Mouse (Mus musculus) induced T-regulatory cell, adult 2 months (primary cell): ENCODE measurements around the gene Agpat4.
"Not testable (repeated sequence)": the region's sequence is repeated elsewhere in the genome, so short reads cannot be mapped to it uniquely, and the experiment has no call there.

Source experiments
- DNase-seq: peaks from one replicate; pipeline ENCODE4 v3.0.0-alpha.2; 2012; ENCODE audit warnings: low read depth

Agpat4 gene

GRCm38 (mm10) chr17:12122262-12122661 lies 3.8 kb downstream of the Agpat4 start:
- DNase-seq, result not testable (repeated sequence)

DNA sequence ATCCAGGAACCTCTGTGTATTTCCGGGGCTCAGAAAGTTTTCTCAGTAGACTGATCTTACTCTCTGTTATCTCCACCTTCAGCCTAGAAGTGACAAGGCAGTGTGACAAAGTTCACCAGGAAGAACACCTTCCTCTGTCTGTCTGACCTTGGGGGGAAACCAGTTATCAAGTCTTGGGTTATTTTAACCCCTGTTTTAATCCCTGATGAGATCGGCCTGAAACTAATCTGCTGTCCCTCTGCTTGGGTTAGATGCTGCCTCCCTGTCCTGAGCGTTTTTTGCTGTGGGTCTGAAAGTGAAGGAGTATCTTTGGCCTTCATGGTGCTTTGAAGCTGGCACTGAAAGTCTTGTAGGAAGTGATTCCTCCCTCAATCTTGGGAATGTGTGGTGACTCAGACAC lies 4.7 kb downstream of the Agpat4 start:
- DNase-seq, result peak; percentile 35

DNA sequence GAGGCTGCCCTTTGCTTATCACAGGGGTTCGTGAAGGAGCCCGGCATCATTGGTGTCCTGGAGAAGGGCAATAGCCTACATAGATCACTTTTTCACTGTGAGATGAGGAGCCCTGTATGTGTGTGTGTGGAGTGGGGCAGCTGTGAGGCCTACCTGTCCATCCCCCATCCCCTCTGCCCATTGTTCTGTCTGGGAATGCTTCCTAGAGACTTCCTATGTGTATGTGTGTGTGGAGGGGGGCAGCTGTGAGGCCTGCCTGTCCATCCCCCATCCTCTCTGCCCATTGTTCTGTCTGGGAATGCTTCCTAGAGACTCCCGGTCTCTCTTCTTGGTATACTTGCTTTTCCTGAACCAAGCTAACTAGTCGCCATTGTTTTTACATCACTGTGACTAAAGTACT lies 8.6 kb downstream of the Agpat4 start:
- DNase-seq, result no peak

DNA sequence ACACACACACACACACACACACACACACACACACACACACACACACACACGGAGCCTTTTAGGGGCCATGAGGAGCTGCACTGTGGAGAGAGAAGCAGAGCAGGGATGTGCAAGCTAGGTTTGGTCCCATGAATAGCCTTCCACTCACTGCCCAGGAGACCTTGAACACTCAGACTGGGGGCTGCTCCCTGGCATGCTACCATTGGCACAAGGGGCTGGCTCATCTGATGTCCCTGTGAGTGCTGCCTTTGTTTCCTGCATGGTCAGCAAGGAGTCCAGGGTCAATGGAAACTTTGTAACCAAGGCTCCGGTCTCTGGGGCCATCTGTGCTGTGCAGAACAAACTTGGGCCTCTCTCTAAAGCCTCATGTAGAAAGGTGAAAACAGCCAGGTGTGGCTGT lies 10.5 kb downstream of the Agpat4 start:
- DNase-seq, result no peak

DNA sequence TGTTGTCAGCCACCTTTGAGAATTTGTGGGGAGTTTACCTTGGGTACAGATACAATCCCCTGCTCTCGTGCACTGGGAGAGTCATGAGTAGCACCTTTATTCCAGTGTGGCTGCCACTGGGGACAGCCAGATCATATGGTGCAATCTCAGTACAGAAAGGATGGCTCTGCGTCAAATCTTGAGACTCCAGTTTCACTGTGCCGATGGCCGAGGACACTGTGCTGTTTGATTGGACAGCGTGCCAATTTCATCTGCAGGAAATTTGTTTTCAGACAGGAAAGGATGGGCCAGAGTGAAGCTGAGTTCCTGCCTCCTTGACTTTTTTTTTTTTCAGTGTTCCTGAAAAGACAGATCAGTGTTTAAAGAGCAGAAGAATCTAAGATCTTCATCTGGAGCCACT lies 12.7 kb downstream of the Agpat4 start:
- DNase-seq, result no peak

DNA sequence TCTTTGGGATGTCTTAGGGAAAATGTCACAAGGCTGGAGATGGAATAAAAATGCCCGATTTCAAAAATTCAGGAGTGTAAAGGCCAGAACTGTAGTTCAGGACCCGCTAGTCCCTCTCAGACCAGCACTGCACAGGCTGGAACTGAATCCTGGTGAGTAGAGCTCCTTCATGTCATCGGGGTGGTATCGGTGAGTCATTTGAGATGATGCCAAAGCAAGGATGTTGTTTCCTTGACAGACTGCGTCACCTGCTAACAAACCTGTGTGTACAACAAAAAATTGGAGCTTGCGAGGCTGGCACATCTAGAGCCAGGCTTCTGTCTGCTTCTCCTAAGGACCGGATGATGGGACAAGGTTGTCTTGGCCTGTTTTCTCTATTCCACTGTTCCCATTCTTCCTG lies 13.1 kb downstream of the Agpat4 start:
- DNase-seq, result no peak

- DNase-seq, result no peak
Observed at GRCm38 (mm10) chr17:12132904-12133303, 14.4 kb downstream of the Agpat4 start.

GRCm38 (mm10) chr17:12133985-12134384 lies 15.5 kb downstream of the Agpat4 start:
- no peak for DNase-seq

DNA sequence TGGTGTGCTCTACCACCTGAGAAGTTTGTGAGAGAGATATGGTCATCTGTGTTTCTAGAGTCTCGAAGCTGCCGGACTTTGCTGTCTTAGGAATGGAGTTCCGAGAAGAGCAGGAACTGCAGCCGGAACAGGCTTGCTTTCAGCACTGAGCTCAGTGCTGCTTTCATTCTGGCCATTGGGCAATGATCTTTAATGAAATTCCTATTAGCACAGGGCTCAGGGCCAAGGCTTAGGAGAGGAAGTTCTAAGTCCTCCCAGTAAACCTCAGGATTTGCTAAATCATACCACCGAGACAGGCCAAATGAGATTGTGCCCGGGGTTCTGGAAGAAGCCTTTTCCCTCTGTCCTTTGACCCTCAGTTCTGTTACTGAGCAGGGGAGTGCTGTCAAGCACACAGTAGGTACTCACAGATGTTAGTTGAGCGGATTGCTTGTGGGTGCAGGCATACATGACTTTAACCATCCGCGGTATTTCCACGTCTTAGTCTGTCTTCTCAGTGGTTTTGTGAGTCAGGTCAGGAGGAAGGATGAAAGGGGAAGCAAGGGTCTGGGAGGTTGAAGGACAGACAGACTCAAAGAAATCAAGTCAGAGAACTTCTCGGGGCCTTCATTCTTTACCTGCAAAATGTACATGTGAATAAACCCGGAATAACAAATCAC lies 16.6 kb downstream of the Agpat4 start:
- DNase-seq, result no peak

DNA sequence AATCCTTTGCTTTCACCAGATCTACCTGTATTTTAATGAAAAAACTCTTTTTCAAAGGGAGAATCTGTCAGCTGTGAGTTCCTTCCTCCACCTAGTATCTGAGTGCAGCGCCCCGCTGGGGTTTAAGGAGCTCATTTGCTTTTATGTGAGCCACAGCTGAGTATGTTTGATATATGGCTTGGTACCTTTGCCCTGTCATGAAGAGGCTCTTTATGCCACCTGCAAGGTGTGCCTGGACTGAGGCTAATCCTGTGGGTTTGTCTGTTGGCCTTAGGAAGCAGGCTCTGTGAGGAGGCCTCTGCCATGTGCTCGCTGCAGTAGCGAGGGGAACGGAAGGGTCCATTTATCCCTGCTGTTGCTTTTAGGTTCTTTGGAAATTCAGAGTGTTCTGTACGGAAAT lies 19.9 kb downstream of the Agpat4 start:
- no peak for DNase-seq

- DNase-seq, result no peak
Observed at GRCm38 (mm10) chr17:12143948-12144364, 25.5 kb downstream of the Agpat4 start.

- no peak for DNase-seq
Observed at GRCm38 (mm10) chr17:12146132-12146681, 27.7 kb downstream of the Agpat4 start.

- no peak for DNase-seq
Observed at GRCm38 (mm10) chr17:12147830-12148229, 29.3 kb downstream of the Agpat4 start.

DNA sequence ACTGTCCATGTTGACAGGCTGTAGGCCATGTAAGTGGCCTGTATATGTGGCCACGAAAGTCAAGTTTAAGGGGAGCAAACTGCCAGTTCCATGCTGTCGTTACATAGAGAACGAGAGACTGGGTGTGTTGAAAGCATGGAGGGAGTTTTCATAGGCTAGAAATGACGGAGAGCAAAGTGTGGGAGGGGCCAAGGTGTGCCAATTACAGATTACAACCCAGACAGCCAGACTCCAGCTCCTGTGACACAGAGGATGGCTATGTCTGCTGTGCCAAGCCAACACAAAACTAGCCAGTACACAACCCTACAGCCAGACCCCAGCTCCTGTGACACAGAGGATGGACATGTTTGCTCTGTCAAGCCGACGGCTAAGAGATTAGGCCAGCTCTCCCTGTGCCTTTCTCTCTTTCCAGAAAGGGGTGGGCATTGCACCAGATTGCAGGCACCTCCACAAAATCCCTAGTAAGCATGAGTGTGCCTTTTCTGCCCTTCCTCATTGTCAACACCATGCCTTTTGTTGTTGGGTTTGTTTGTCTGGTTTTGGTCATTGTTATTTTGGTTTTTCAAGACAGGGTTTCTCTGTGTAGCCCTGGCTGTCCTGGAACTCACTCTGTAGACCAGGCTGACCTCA lies 30.8 kb downstream of the Agpat4 start:
- DNase-seq, result no peak

DNA sequence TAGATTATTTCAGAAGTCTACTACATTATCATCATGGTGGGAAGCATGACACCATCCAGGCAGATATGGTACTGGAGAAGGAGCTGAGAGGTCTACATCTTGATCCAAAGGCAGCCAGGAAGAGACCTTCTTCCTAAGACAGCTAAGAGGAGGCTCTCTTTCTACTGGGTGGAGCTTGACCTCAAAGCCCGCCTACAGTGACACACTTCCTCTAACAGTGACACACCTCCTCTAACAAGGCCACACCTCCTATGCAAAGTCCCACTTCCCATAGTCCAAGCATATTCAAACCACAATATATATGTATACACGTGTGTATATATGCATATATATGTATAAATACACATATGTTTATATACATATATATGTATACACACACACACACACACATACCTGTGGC lies 32.5 kb downstream of the Agpat4 start:
- no peak for DNase-seq

GRCm38 (mm10) chr17:12154260-12154659 lies 35.8 kb downstream of the Agpat4 start:
- DNase-seq, result no peak

DNA sequence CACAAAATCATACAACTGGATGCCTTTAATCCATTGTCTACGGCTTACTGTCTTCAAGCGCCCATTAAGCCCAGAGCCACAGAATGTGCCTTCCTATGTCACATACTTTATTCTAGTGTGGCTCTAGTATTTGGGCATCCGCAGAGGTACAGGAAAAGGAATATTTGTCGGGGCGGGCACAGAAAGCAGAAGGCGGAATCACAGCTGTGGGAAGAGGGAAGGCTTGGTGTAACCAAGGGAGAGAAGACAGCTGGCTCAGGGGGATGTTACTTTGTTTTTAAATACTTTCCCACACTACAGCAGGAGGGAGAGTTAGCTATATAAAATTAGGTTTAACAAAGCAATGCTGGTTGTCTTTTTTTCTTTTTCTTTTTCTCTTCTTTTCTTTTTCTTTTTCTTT lies 36.7 kb downstream of the Agpat4 start:
- no peak for DNase-seq

DNA sequence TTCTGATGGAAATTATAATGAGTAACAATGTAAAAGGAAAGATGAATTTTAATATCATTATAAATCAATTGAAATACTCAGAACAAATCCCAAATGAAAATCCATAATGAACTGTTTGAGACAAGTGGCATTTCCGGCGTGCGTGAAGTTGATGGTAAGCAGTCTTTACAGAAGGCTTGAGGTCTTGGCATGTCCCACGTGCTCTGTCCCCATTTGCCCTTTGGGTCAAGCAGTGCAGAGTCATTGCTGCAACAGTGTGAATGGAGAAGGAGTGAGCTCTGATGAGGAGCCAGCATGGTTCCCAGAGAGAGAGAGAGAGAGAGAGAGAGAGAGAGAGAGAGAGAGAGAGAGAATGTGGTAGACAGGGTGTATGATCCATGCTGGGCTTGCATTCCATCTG lies 37.4 kb downstream of the Agpat4 start:
- DNase-seq, result no peak

GRCm38 (mm10) chr17:12156661-12157060 lies 38.2 kb downstream of the Agpat4 start:
- no peak for DNase-seq

DNA sequence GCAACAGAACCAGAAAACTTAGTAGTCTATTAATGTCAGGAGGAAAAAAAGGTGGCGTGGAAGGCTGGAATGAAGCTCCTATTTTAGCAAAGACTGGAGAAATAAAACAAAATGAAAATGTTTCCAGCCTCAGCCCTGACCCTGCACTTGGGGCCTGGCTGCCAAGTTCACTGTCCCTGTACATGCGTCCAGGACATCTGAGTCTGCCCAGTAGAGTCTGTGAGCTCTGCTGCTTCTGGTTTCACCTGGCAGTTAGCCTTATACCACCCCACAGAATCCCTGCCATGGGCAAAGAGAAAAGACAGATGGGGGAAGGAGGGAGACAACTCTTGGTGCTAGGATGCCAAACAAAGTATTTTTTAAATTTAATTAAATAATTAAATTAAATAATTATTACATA lies 38.7 kb downstream of the Agpat4 start:
- DNase-seq, result no peak

DNA sequence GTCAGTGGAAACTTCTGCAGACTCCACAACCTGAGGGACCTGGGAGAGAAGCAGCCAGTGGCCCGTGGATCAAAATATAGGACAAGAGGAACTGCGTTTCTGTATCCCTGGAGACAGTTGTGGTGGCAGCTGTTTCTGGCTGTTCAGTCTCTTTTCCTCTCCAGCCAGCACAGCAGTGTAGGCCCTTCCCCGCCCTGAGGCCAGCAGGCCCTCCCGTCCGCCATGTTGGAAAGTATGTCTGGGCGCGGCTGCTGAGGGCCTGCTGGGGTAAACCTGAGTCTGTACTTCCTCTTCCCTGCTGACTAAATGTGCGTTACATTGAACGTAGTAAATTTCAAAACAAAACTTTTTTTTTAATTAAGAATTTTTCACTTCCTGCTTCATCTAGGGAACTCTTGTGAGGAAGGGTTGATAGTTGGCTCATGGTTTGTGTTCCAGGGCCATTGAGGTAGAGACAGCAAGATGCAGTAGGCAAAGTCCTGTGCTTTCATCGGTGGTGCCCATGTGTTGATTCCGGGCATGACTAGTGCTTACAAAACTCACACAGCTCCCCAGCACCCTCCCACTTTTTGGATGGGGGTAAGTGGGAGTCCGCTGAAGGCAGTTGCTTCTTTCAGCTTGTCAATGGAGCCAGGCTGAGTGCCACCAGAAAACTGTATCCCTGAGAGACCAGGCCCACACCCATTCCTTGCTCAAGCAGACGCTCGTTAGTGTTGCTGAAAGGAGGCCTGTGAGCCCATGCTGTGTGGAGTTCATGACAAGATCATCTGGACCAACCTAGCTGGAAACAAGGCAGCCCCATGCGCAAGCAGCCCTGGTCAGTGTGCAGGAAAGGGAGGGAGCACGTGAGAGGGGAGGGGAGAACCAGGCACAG lies 40.9 kb downstream of the Agpat4 start:
- DNase-seq, result no peak

- DNase-seq, result no peak
Observed at GRCm38 (mm10) chr17:12160061-12160421, 41.5 kb downstream of the Agpat4 start.

- no peak for DNase-seq
Observed at GRCm38 (mm10) chr17:12160540-12160939, 42.0 kb downstream of the Agpat4 start.
